Mouse (Mus musculus) MEL (cell line): ENCODE results near the gene Arhgef17.

Source experiments
- CHD2 ChIP-seq: IDR thresholded peaks from 2 replicates; pipeline ENCODE4 v1.6.1; 2011; ENCODE audit warnings: low read length, improper control_type of control experiment
- CTCF ChIP-seq, 3 experiments: IDR thresholded peaks in 2 of 3; conservative IDR thresholded peaks in 1 of 3; 2 replicates each; pipeline ENCODE4 v1.5.1; 2011 to 2012; ENCODE audit warnings: low read length in 3 of 3, low read depth in 2 of 3, mild to moderate bottlenecking in 2 of 3, improper control_type of control experiment in 1 of 3, inconsistent platforms in 1 of 3, mixed read lengths in 1 of 3, moderate library complexity in 1 of 3; ENCODE audit not compliant: control insufficient read depth in 1 of 3, insufficient read depth in 1 of 3, poor library complexity in 1 of 3, severe bottlenecking in 1 of 3
- EP300 ChIP-seq, 2 experiments: IDR thresholded peaks; 2 replicates each; pipeline ENCODE4 v1.6.1; 2011; ENCODE audit warnings: improper control_type of control experiment in 2 of 2, low read length in 2 of 2, low read depth in 1 of 2, mild to moderate bottlenecking in 1 of 2
- GABPA ChIP-seq: IDR thresholded peaks from 2 replicates; pipeline ENCODE4 v1.6.1; 2012; ENCODE audit warnings: low read depth, mild to moderate bottlenecking, inconsistent platforms, low read length, improper control_type of control experiment, moderate library complexity
- GATA1 ChIP-seq: IDR thresholded peaks from 2 replicates; pipeline ENCODE4 v1.6.1; 2011; ENCODE audit warnings: low read depth, low read length, improper control_type of control experiment
- MAFK ChIP-seq: IDR thresholded peaks from 2 replicates; pipeline ENCODE4 v1.6.1; 2011; ENCODE audit warnings: low read depth, mild to moderate bottlenecking, low read length, improper control_type of control experiment, borderline replicate concordance
- MYB ChIP-seq: IDR thresholded peaks from 2 replicates; pipeline ENCODE4 v1.6.1; 2011; ENCODE audit warnings: mild to moderate bottlenecking, low read depth, low read length, improper control_type of control experiment
- POLR2A ChIP-seq, 2 experiments: IDR thresholded peaks; 2 replicates each; pipeline ENCODE4 v1.6.1; 2011 to 2012; ENCODE audit warnings: low read length in 2 of 2, mild to moderate bottlenecking in 2 of 2, control low read depth in 1 of 2, improper control_type of control experiment in 1 of 2, low read depth in 1 of 2, moderate library complexity in 1 of 2; ENCODE audit not compliant: control insufficient read depth in 1 of 2, insufficient read depth in 1 of 2, poor library complexity in 1 of 2
- ZMIZ1 ChIP-seq: IDR thresholded peaks from 2 replicates; pipeline ENCODE4 v1.6.1; 2012; ENCODE audit warnings: low read depth, mild to moderate bottlenecking, inconsistent platforms, low read length, improper control_type of control experiment, moderate library complexity

DNA sequence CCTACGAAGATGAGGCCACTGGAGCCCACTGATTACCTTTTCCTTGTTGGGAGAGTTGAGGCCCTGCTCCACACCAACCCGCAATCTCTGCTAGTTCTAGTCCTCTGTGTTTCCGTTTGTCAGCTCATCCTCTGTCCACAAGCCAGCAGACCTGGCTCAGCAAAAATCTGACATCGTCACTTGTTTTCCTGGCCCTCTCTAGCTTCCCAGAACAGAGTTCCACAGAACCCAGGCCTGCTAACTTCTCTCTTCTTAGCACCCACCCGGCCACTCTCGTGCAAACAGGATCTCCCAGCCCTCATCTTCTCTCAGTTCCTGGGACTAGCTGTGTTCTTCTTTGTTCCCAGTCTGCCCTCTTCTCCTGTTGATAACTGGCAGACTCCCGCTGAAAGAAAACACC, 20.8 kb upstream of the Arhgef17 start:
- TF ChIP-seq GATA1 (no peak), CHD2 (no peak), GABPA (no peak), POLR2A (IDR thresholded peaks at IDR 0.05; ENCODE audit: control insufficient read depth in 1 of 2, insufficient read depth in 1 of 2, low read depth in 1 of 2, low read length in 2 of 2, poor library complexity in 1 of 2) (no peak), ZMIZ1 (no peak), MYB (no peak), EP300 (IDR thresholded peaks at IDR 0.05; ENCODE audit: low read depth in 1 of 2, low read length in 2 of 2) (no peak), MAFK (no peak), CTCF (IDR thresholded peaks at IDR 0.05 in 2 of 3, conservative IDR thresholded peaks at IDR 0.05 in 1 of 3; ENCODE audit: control insufficient read depth in 1 of 3, insufficient read depth in 1 of 3, low read depth in 2 of 3, low read length in 3 of 3, poor library complexity in 1 of 3, severe bottlenecking in 1 of 3) (no peak)
